Mouse (Mus musculus): ENCODE measurements at regions not wholly inside any gene's neighbourhood (a gene's known extent, or its start where the extent isn't known, plus 50 kb on each side); places are given as distances from the start of the nearest gene placed in this dataset.

- intact Hi-C loops (cut with DNase I), result no loop called here
- DNase-seq (ENCODE audit: low spot score), result no peak
These were observed 483.3 kb upstream of the Tenm4 start for GRCm38 (mm10) chr7:95687733-95688132.

GRCm38 (mm10) chr7:95688151-95689146 is 482.6 kb upstream of the Tenm4 start:
- intact Hi-C loops (cut with DNase I), result no loop called here
- no peak for DNase-seq (ENCODE audit: low spot score)

- no peak for DNase-seq (ENCODE audit: low spot score)
- intact Hi-C loops (cut with DNase I), result no loop called here
These were observed 481.7 kb upstream of the Tenm4 start for GRCm38 (mm10) chr7:95689161-95689833.

GRCm38 (mm10) chr7:95699506-95699905 is 471.5 kb upstream of the Tenm4 start:
- no peak for DNase-seq (ENCODE audit: low spot score)
- intact Hi-C loops (cut with DNase I), result no loop called here

GRCm38 (mm10) chr7:95710088-95710487 is 461.0 kb upstream of the Tenm4 start:
- intact Hi-C loops (cut with DNase I), result no loop called here
- DNase-seq (ENCODE audit: low spot score), result no peak

- DNase-seq (ENCODE audit: low spot score), result no peak
- intact Hi-C loops (cut with DNase I), result no loop called here
These were observed 451.0 kb upstream of the Tenm4 start for GRCm38 (mm10) chr7:95720083-95720482.

GRCm38 (mm10) chr7:95725716-95726487 is 445.1 kb upstream of the Tenm4 start:
- intact Hi-C loops (cut with DNase I), result no loop called here
- DNase-seq (ENCODE audit: low spot score), result no peak

- intact Hi-C loops (cut with DNase I), result no loop called here
These were observed 437.2 kb upstream of the Tenm4 start for GRCm38 (mm10) chr7:95733807-95734206.

GRCm38 (mm10) chr7:95734587-95734986 is 436.5 kb upstream of the Tenm4 start:
- intact Hi-C loops (cut with DNase I), result no loop called here
- no peak for DNase-seq (ENCODE audit: low spot score)

More at GRCm38 (mm10) chr7:95733807-95734206, 437.2 kb upstream of the Tenm4 start:
- no peak for DNase-seq (ENCODE audit: low spot score)

GRCm38 (mm10) chr7:95736716-95737115 is 434.3 kb upstream of the Tenm4 start:
- no peak for DNase-seq (ENCODE audit: low spot score)
- intact Hi-C loops (cut with DNase I), result no loop called here

- intact Hi-C loops (cut with DNase I), result no loop called here
- no peak for DNase-seq (ENCODE audit: low spot score)
These were observed 432.3 kb upstream of the Tenm4 start for GRCm38 (mm10) chr7:95738725-95739245.

- intact Hi-C loops (cut with DNase I), result no loop called here
- DNase-seq (ENCODE audit: low spot score), result no peak
These were observed 431.3 kb upstream of the Tenm4 start for GRCm38 (mm10) chr7:95739779-95740178.

GRCm38 (mm10) chr7:95758375-95758774 is 412.7 kb upstream of the Tenm4 start:
- intact Hi-C loops (cut with DNase I), result no loop called here
- DNase-seq (ENCODE audit: low spot score), result no peak

- intact Hi-C loops (cut with DNase I), result no loop called here
These were observed 409.9 kb upstream of the Tenm4 start for GRCm38 (mm10) chr7:95760945-95761661.

GRCm38 (mm10) chr7:95766356-95767150 is 404.5 kb upstream of the Tenm4 start:
- no peak for DNase-seq (ENCODE audit: low spot score)
- intact Hi-C loops (cut with DNase I), result no loop called here

More at GRCm38 (mm10) chr7:95760945-95761661, 409.9 kb upstream of the Tenm4 start:
- no peak for DNase-seq (ENCODE audit: low spot score)

- intact Hi-C loops (cut with DNase I), result no loop called here
These were observed 386.5 kb upstream of the Tenm4 start for GRCm38 (mm10) chr7:95784523-95784922.

GRCm38 (mm10) chr7:95787543-95787942 is 383.5 kb upstream of the Tenm4 start:
- DNase-seq (ENCODE audit: low spot score), result no peak
- intact Hi-C loops (cut with DNase I), result no loop called here

More at GRCm38 (mm10) chr7:95784523-95784922, 386.5 kb upstream of the Tenm4 start:
- DNase-seq (ENCODE audit: low spot score), result no peak

GRCm38 (mm10) chr7:95787951-95788350 is 383.1 kb upstream of the Tenm4 start:
- DNase-seq (ENCODE audit: low spot score), result no peak
- intact Hi-C loops (cut with DNase I), result no loop called here

- intact Hi-C loops (cut with DNase I), result no loop called here
- DNase-seq (ENCODE audit: low spot score), result no peak
These were observed 381.6 kb upstream of the Tenm4 start for GRCm38 (mm10) chr7:95789424-95789823.

All from heart, postnatal 25 days (tissue).